Mouse (Mus musculus): ENCODE data around the gene Lrrc73. TPM values are rescaled to one million over a fixed set of nuclear protein-coding genes. Genes with fewer than 3 reads are reported as not detected.

The Lrrc73 gene
- polyA plus RNA-seq, 1 experiment from 2014 or later, result 0.42 TPM

DNA sequence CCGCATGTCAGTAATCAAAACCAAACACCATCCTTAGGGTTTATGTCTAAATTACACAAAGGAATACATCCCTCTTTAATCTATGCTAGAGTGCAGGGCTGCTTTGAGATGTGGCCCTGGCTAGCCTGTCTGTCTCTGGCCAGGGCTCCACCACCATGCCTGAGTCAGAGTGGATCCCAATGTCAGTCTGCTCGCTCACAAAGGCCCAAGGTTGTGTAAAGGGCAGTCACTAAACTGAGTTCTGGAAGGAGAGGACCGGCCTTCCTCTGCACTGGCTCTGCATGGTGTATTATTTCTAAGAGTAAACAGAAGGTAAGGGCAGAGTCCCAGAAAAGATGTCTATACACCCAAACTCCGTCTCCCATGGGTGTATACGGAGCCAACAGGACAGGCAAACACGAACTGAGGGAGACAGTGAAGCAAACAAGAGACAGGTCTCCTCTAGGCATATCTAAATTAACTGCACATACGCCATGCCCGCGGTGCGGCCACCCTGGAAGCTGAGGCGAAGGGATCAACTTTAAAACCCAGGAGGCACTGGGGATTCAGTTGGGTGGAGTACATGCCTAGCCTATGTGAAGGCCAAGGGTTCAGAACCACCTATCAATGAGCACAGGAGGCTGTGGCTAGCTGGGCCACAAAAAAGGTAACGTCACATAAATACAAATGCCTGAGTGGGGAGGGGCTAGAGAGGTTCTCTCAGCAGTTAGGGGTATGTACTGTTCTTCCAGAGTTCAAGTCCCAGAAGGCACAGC, 24.9 kb downstream of the Lrrc73 start:
- no peaks in the 10 kb centered on the region for H3K9me3 ChIP-seq (ENCODE audit: control insufficient read depth)
- TF ChIP-seq CTCF (IDR thresholded peaks at IDR 0.05; ENCODE audit: low read depth), result no peak
- 86% methylated on average over 12 of the region's 12 CpGs for WGBS
- no peaks in the 10 kb centered on the region for H3K27me3 ChIP-seq (replicated peaks; ENCODE audit: control insufficient read depth, insufficient read depth, low read length)
- no peak overlapping the region for H3K27ac ChIP-seq (ENCODE audit: low read depth, low read length)
- no peak overlapping the region for H3K9ac ChIP-seq (ENCODE audit: low read depth, low read length)
- peaks cover 36% of the 10 kb centered on the region for H3K36me3 ChIP-seq (ENCODE audit: control insufficient read depth, insufficient read depth)
- ATAC-seq, result no peak
- H3K4me1 ChIP-seq (replicated peaks; ENCODE audit: control insufficient read depth, insufficient read depth, low read length), result 0 out of 2 replicates have a peak, but pooled peaks cover 2% of the 10 kb centered on the region
- no peak overlapping the region for H3K4me3 ChIP-seq (ENCODE audit: low read depth, low read length)
- no peak overlapping the region for H3K4me2 ChIP-seq (replicated peaks; ENCODE audit: low read depth)

DNA sequence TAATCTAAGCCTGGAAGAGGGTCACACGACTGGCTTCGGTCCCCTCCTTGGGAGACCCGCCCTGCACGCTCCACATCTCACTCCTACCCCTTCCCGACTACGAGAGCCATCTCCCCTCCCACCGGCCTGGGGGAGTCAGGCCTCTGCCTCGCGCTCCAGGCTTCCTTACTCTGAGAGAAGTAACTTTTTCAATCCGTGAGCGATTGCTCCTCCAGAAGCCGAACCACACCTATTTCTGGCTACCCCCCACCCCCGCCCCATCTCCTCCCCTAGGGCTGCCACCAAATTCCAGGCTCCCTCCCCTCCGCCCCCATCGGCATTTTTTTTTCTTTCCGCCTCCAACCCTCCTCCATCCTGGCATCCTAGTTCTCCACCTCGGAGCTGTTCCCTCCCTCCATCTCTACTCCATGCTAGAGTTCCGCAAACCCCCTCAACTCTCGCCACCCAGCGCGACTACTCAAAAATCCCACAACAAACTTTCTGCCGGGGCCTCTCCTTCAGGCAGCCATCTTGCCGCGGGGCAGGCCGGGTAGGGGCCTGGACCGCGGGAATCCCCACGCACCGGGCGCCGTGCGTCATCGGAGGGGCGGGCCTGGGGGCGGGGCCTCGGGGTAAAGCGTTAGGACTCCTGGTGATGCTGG, 29.3 kb downstream of the Lrrc73 start, which contains the start of gene Tjap1:
Gene Tjap1, minus strand, starts transcription at position 544 of the 641 bp plus-strand sequence.
- TF ChIP-seq CTCF (IDR thresholded peaks at IDR 0.05; ENCODE audit: low read depth), result no peak
- ATAC-seq, result peak; percentile 98
- under 1% methylated on average over 37 of the region's 37 CpGs for WGBS
- Histone ChIP-seq H3K9ac (ENCODE audit: low read depth, low read length) (peak within 1 kb of the TSS; percentile 77), H3K27me3 (replicated peaks; ENCODE audit: control insufficient read depth, insufficient read depth, low read length) (no peaks in the 10 kb centered on the region), H3K9me3 (ENCODE audit: control insufficient read depth) (no peaks in the 10 kb centered on the region), H3K4me2 (replicated peaks; ENCODE audit: low read depth) (peak within 1 kb of the TSS; percentile 98), H3K4me1 (replicated peaks; ENCODE audit: control insufficient read depth, insufficient read depth, low read length) (0 out of 2 replicates have a peak, but pooled peaks cover 7% of the 10 kb centered on the region), H3K4me3 (ENCODE audit: low read depth, low read length) (peak within 1 kb of the TSS; percentile 64), H3K27ac (ENCODE audit: low read depth, low read length) (peak within 1 kb of the TSS; percentile 72), H3K36me3 (ENCODE audit: control insufficient read depth, insufficient read depth) (peaks cover 13% of the 10 kb centered on the region)

GRCm38 (mm10) chr17:46283140-46283539, 29.8 kb downstream of the Lrrc73 start:
- no peak for TF ChIP-seq CTCF (IDR thresholded peaks at IDR 0.05; ENCODE audit: low read depth)
- H3K9me3 ChIP-seq (ENCODE audit: control insufficient read depth), result no peaks in the 10 kb centered on the region
- no peaks in the 10 kb centered on the region for H3K27me3 ChIP-seq (replicated peaks; ENCODE audit: control insufficient read depth, insufficient read depth, low read length)
- peak overlapping the region; percentile 64 for H3K4me3 ChIP-seq (ENCODE audit: low read depth, low read length)
- ATAC-seq, result peak; percentile 78
- H3K36me3 ChIP-seq (ENCODE audit: control insufficient read depth, insufficient read depth), result peaks cover 13% of the 10 kb centered on the region
- H3K4me1 ChIP-seq (replicated peaks; ENCODE audit: control insufficient read depth, insufficient read depth, low read length), result 0 out of 2 replicates have a peak, but pooled peaks cover 7% of the 10 kb centered on the region
- H3K4me2 ChIP-seq (replicated peaks; ENCODE audit: low read depth), result peak overlapping the region; percentile 98
- WGBS, result 13% methylated on average over 9 of the region's 9 CpGs
- H3K27ac ChIP-seq (ENCODE audit: low read depth, low read length), result peak overlapping the region; percentile 72
- no peak overlapping the region; the same call in 1 of the 2 replicates for H3K9ac ChIP-seq (ENCODE audit: low read depth, low read length)

GRCm38 (mm10) chr17:46283911-46284310, 30.6 kb downstream of the Lrrc73 start:
- no peak for TF ChIP-seq CTCF (IDR thresholded peaks at IDR 0.05; ENCODE audit: low read depth)
- ATAC-seq, result no peak
- Histone ChIP-seq H3K36me3 (ENCODE audit: control insufficient read depth, insufficient read depth) (peaks cover 13% of the 10 kb centered on the region), H3K4me1 (replicated peaks; ENCODE audit: control insufficient read depth, insufficient read depth, low read length) (0 out of 2 replicates have a peak, but pooled peaks cover 7% of the 10 kb centered on the region), H3K9ac (ENCODE audit: low read depth, low read length) (no peak overlapping the region), H3K27me3 (replicated peaks; ENCODE audit: control insufficient read depth, insufficient read depth, low read length) (no peaks in the 10 kb centered on the region), H3K9me3 (ENCODE audit: control insufficient read depth) (no peaks in the 10 kb centered on the region), H3K4me3 (ENCODE audit: low read depth, low read length) (no peak overlapping the region), H3K4me2 (replicated peaks; ENCODE audit: low read depth) (peak overlapping the region; percentile 98; the same call in 1 of the 2 replicates), H3K27ac (ENCODE audit: low read depth, low read length) (no peak overlapping the region)
- 85% methylated on average over 8 of the region's 8 CpGs for WGBS

DNA sequence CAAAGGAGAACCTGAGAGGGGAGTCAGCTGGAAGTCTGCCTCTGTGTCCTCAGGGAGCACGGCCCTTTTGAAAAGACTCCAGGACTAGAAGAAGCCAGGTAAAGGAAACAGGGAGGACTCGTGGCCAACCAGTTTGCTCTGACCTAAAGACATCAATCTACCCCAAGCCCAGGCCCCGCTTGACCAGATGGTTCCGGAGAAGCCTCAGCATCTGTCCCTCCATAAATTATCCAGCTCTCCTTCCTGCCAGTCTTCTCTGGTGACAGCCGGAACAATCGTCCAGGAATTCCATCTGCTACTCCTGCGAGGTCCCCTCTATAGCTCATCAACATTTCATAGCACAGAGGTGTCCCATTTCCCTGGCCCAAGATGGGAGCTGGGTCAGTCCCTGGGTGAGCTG, 31.3 kb downstream of the Lrrc73 start:
- Histone ChIP-seq H3K4me3 (ENCODE audit: low read depth, low read length) (no peak overlapping the region), H3K36me3 (ENCODE audit: control insufficient read depth, insufficient read depth) (peaks cover 5% of the 10 kb centered on the region), H3K27ac (ENCODE audit: low read depth, low read length) (no peak overlapping the region), H3K27me3 (replicated peaks; ENCODE audit: control insufficient read depth, insufficient read depth, low read length) (no peaks in the 10 kb centered on the region), H3K4me2 (replicated peaks; ENCODE audit: low read depth) (no peak overlapping the region), H3K9me3 (ENCODE audit: control insufficient read depth) (no peaks in the 10 kb centered on the region), H3K4me1 (replicated peaks; ENCODE audit: control insufficient read depth, insufficient read depth, low read length) (0 out of 2 replicates have a peak, but pooled peaks cover 7% of the 10 kb centered on the region), H3K9ac (ENCODE audit: low read depth, low read length) (no peak overlapping the region)
- no peak for TF ChIP-seq CTCF (IDR thresholded peaks at IDR 0.05; ENCODE audit: low read depth)
- 55% methylated on average over 7 of the region's 7 CpGs for WGBS
- ATAC-seq, result no peak

GRCm38 (mm10) chr17:46285407-46285806, 32.1 kb downstream of the Lrrc73 start:
- Histone ChIP-seq H3K4me2 (replicated peaks; ENCODE audit: low read depth) (no peak overlapping the region), H3K9me3 (ENCODE audit: control insufficient read depth) (no peaks in the 10 kb centered on the region), H3K4me1 (replicated peaks; ENCODE audit: control insufficient read depth, insufficient read depth, low read length) (0 out of 2 replicates have a peak, but pooled peaks cover 7% of the 10 kb centered on the region), H3K27me3 (replicated peaks; ENCODE audit: control insufficient read depth, insufficient read depth, low read length) (no peaks in the 10 kb centered on the region), H3K36me3 (ENCODE audit: control insufficient read depth, insufficient read depth) (no peaks in the 10 kb centered on the region), H3K27ac (ENCODE audit: low read depth, low read length) (no peak overlapping the region), H3K4me3 (ENCODE audit: low read depth, low read length) (no peak overlapping the region), H3K9ac (ENCODE audit: low read depth, low read length) (no peak overlapping the region)
- WGBS, result 43% methylated on average over 6 of the region's 6 CpGs
- ATAC-seq, result no peak
- no peak for TF ChIP-seq CTCF (IDR thresholded peaks at IDR 0.05; ENCODE audit: low read depth)
